ENCODE assay signal across 12 mouse cellular contexts in the genomic region with DNA sequence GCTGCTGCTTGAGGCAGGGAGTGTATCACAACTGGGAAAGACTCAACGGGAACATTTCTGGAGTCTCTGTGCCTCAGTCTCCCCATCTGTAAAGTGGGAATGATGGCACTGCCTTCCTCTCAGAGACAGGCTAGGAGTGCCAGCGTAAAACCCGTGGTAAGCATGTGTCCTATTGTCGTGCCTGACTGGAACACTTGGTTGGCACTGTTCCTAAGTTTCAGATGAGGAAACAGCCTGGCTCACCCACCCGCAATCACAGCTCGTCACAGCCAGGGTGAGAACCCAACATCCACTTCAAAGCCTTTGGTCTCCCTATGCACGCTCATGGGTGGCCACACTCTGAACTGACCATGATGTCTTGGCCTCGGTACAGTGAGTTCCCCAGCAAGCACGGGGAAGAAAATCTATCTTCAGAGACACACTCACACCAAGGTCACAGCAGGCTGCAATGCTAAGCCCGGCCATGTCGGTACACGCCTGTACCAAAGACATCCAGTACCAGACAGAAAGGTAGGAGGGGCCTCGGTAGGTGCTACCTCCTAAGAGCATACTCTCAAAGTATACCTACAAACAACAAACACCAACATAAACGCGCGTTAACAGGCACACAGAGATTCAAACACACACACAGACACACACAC. TPM values are rescaled to one million over a fixed set of nuclear protein-coding genes. Genes with fewer than 3 reads are reported as not detected.
A peak's percentile ranks its signal among the peaks of the same experiment; 100 is the strongest.
DNase-seq lines count a peak whose midpoint lies in the region; ATAC-seq and TF ChIP-seq lines count a peak whose summit lies in the region.
"Had no signal": no experiment of that assay in that cellular context is flagged by ENCODE, and none has a peak within 500 bp of the region (broad histone marks: within the 10 kb centered on the region; RNA-seq: fewer than 3 reads in every experiment).

No protein-coding gene starts in this region.

- H3K9ac ChIP-seq in hindbrain, embryonic 14.5 days: no peak overlapping the region
- H3K9ac ChIP-seq in neural tube, embryonic 15.5 days (replicated peaks): no peak overlapping the region

- no peaks in the 10 kb centered on the region for H3K27me3 ChIP-seq in hindbrain, embryonic 14.5 days (ENCODE audit: control insufficient read depth, insufficient read depth, low read length)
- no peaks in the 10 kb centered on the region for H3K27me3 ChIP-seq in neural tube, embryonic 15.5 days (replicated peaks)
- H3K27me3 ChIP-seq: Patski had no signal

- H3K4me2 ChIP-seq in hindbrain, embryonic 14.5 days (replicated peaks): peak overlapping the region; percentile 42
- H3K4me2 ChIP-seq in neural tube, embryonic 15.5 days: peak overlapping the region; percentile 55

- no peak for TF ChIP-seq CTCF in left cerebral cortex, adult 2 months (IDR thresholded peaks at IDR 0.05)

- peak overlapping the region; percentile 37; the same call in 1 of the 2 replicates for H3K27ac ChIP-seq in left cerebral cortex, adult 2 months
- H3K27ac ChIP-seq in hindbrain, embryonic 14.5 days: peak overlapping the region; percentile 60
- H3K27ac ChIP-seq in neural tube, embryonic 15.5 days (replicated peaks): peak overlapping the region; percentile 56; the same call in 1 of the 2 replicates
- H3K27ac ChIP-seq: heart, embryonic 10.5 days had no signal

- peak overlapping the region; percentile 44 for H3K4me3 ChIP-seq in left cerebral cortex, adult 2 months
- no peak overlapping the region for H3K4me3 ChIP-seq in hindbrain, embryonic 14.5 days (replicated peaks; ENCODE audit: low read length)
- peak overlapping the region; percentile 30; the same call in 1 of the 2 replicates for H3K4me3 ChIP-seq in neural tube, embryonic 15.5 days (replicated peaks)
- H3K4me3 ChIP-seq: erythroblast, embryonic 14.5 days; heart, embryonic 10.5 days had no signal

- intact Hi-C loops in left cerebral cortex, adult 2 months (cut with DNase I): loop anchor here (2.0 kb wide), 1 partner anchor 22 kb away; no protein-coding TSS in a partner anchor

- H3K4me1 ChIP-seq in hindbrain, embryonic 14.5 days (replicated peaks; ENCODE audit: control insufficient read depth, insufficient read depth, low read length): peaks cover 39% of the 10 kb centered on the region; the same call in 1 of the 2 replicates
- H3K4me1 ChIP-seq in neural tube, embryonic 15.5 days: peaks cover 36% of the 10 kb centered on the region

- H3K36me3 ChIP-seq in hindbrain, embryonic 14.5 days (replicated peaks; ENCODE audit: control insufficient read depth, insufficient read depth): no peaks in the 10 kb centered on the region
- no peaks in the 10 kb centered on the region for H3K36me3 ChIP-seq in neural tube, embryonic 15.5 days
- H3K36me3 ChIP-seq: heart, embryonic 10.5 days had no signal

- no peaks in the 10 kb centered on the region for H3K9me3 ChIP-seq in hindbrain, embryonic 14.5 days (ENCODE audit: control insufficient read depth, low read length)
- no peaks in the 10 kb centered on the region for H3K9me3 ChIP-seq in neural tube, embryonic 15.5 days (replicated peaks)
- H3K9me3 ChIP-seq: heart, embryonic 10.5 days had no signal

- ATAC-seq in hindbrain, embryonic 14.5 days (ENCODE audit: low FRiP score): no peak
- ATAC-seq in neural tube, embryonic 15.5 days (ENCODE audit: low FRiP score): no peak
- ATAC-seq: lung, postnatal 0 days had no signal

- WGBS in hindbrain, embryonic 14.5 days: 86% methylated on average over 16 of the region's 16 CpGs
- 80% methylated on average over 16 of the region's 16 CpGs for WGBS in neural tube, embryonic 15.5 days

- peak; percentile 16 for DNase-seq in adrenal gland, adult 2 months
- DNase-seq in adrenal gland, postnatal 14 days: no peak
- no peak for DNase-seq in left cerebral cortex, adult 2 months (ENCODE audit: extremely low spot score in 1 of 2, low spot score in 2 of 2)
- no peak for DNase-seq in left cerebral cortex, adult 18-20 months (ENCODE audit: low spot score in 2 of 2)
- DNase-seq in hindbrain, embryonic 14.5 days (ENCODE audit: low spot score): no peak
- DNase-seq in MN1 (ENCODE audit: low spot score): no peak
- DNase-seq in embryo, embryonic 9.5 days (ENCODE audit: extremely low spot score): no peak

RNA-seq across cellular contexts. Expression of a gene that starts 50.2 kb away (rescaled TPM):
- under 1 TPM; 0.20 to 0.59 TPM for total RNA-seq in adrenal gland, adult 2 months (2021)
- polyA plus RNA-seq in adrenal gland, adult 2 months (2012; rRNA removed): 0.66 and 1.3 TPM in 2 replicates
- 1.0 and 4.7 TPM in 2 replicates for total RNA-seq in adrenal gland, postnatal 14 days (2021)
- 10 to 100 TPM; 57.8 to 69.0 TPM for total RNA-seq in left cerebral cortex, adult 2 months (2021)
- total RNA-seq in left cerebral cortex, adult 18-20 months (2021): 10 to 100 TPM; 60.4 to 75.6 TPM
- 29.6 and 30.7 TPM in 2 replicates for polyA plus RNA-seq in hindbrain, embryonic 14.5 days (2014; fragmentation: Nextera tagmentation; extraction: Ambion mirVana)
- polyA plus RNA-seq in neural tube, embryonic 15.5 days (2015; fragmentation: Nextera tagmentation; extraction: Ambion mirVana): 21.6 and 22.2 TPM in 2 replicates
- polyA plus RNA-seq: erythroblast, embryonic 14.5 days had no signal

Comparison
In these comparisons a context has a peak if more than half of its experiments do, and no peak if none do; other contexts are left out.
1. RNA of a gene that starts 50.2 kb away (total RNA-seq): 60.4 to 75.6 TPM in left cerebral cortex, adult 18-20 months and 57.8 to 69.0 TPM in left cerebral cortex, adult 2 months; 1.0 to 4.7 TPM in adrenal gland, postnatal 14 days and 0.20 to 0.59 TPM in adrenal gland, adult 2 months; every median in the first group is over 10 times any median in the second.
2. Peak in every context shown above with its lines, with median percentiles within 50 percentile points of each other: H3K27ac ChIP-seq.